Mouse (Mus musculus) frontal cortex, postnatal 10 days (tissue): ENCODE data around the gene Lsm5.

Source experiments
- DNase-seq, 2 experiments: peaks; one replicate each; pipeline ENCODE4 v3.0.0; 2022; ENCODE audit warnings: low spot score in 2 of 2, mixed read lengths in 1 of 2

The Lsm5 gene

DNA sequence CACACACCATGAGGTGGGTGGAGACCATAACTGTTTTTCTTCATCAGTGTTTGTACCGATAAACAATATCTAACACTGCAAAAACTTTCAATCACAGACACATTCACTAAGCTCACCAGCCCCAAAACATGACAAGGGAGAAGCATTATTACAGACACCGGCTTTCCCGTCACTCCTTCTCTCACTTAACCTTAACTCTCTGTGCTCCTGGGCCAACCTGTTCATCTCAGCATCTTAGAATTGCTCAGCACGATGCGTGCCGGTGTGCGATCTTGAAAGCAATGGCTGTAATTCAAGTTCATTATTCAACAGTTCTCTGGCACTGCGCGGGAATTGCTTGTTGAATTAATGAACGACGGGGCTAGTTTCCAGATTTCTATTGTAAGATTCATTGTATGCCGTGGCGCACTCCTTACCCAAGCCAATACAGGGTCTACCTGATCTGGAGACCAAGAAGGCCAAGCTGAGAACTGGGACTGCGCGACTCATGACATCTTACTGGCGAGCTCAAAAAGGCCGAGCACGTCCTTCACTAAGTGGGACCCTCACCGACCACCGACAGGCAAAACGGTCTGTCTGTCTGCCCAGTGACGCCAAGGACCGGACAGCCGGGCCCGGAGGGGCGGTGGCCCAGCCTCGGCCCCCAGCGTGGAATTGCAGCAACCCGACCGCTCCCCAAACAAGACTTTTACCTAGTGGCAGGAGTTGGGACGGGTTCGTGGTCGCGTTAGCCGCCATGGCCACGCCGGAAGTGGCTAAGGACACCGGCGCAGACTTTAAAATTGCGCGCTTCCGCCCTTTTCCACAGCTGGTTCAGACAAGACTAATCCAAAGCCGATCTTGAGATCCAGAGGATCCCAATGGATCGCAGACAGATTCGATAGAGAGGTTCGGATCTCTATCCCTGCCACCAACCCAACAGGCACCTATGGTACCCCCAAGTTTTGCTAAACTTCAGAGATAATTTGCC, at the start of gene Lsm5:
Gene Lsm5, minus strand, starts transcription at position 780 of the 970 bp plus-strand sequence.
- DNase-seq: peak; percentile 63 to 81

DNA sequence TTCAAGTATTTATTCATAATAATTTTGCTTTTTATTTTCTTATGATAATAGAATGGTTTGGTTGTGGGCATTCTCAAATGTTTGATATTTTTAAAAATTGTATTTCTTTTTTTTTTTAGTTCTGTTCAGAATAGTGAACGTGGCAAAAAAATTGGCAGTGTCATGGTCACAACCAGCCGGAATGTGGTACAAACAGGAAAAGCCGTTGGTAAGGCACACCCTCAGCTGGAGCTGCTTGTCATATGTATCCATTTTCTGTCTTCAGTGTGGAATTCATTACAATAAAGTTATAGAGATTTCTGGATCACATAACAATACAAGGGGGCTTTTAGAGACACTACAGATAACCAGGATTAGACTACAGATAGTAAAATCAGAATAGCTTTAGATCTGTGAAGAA, 49.2 kb upstream of the Lsm5 start:
- no peak for DNase-seq

DNA sequence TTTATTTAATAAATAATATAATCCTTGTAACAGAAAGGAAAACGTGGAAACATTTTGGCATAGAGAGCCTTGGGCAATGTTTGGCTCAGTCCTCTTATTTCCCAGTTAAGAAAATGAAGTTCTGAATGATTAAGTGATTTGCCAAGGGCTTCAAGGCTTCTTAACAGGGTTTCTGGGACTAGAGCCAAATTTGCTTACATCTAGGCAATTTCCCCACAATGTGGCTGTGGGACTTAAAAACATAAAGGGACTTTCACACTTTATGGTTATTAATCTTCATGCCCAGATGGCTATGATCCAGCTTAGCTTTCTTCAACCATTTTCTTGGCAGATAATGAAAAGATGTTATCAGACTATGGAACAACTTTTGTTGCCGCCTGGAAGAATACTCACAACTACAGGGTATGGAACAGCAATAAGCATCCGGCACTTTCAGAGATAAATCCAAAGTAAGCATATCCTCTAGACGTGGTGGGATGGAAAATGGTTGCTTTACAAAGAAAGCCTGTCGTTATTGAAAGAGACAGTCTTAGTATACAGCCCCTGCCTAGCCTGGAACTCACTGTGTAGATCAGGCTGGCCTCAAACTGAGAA, 41.5 kb upstream of the Lsm5 start:
- no peak for DNase-seq

DNA sequence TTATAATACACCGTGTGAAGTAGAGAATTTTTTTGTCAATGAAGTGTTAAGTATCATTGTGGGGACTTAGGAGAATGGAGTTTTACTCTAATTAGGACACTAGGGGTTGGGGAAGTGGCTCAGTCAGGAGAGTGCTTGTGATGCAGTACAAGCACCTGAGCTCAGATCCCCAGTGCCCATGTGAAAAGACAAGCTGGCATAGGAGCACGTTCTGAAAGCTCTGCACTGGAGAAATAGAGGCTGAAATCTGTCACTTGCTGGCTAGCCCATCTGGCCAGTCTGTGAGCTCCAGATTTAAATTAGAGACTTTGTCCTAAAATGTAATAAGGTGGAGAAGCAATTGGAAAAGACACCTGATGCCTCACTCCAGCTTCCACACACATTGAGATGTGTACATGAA, 28.0 kb upstream of the Lsm5 start:
- no peak for DNase-seq

DNA sequence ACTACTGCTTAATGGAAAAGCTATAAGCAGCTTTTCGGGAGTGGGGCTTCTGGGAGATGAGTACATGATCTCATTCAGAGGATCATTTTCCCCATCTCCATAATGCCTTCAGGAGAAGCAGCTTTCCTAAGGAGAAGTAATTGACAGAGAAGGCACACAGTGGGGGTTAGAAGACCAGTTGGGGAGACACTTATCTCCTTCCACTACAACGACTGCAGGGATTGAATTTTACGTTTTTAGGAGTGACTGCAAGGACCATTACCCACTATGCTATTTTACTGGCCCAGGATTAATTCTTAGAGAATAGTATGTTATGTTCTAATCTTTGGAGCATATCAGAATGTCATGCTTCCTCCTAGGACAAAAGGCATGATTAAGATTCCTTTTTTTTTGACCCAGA, 16.4 kb upstream of the Lsm5 start:
- DNase-seq: no peak

DNA sequence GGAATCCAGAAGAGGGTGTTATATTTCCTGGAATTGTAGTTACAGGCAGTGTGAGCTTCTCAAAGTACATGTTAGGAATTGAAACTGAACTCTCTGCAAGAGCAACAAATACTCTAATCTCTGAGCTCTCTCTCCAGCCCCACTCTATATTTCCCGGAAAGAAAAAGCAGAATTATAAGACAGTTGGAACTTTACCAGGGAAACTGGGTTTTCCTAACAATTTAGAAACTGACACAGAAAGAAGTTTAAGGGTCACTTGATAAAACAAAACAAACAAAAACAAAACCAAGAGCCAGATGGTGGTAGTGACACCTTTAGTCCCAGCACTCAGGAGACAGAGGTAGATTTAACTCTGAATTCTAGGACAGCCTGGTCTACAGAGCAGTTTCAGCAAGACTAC, 14.6 kb upstream of the Lsm5 start:
- no peak for DNase-seq

DNA sequence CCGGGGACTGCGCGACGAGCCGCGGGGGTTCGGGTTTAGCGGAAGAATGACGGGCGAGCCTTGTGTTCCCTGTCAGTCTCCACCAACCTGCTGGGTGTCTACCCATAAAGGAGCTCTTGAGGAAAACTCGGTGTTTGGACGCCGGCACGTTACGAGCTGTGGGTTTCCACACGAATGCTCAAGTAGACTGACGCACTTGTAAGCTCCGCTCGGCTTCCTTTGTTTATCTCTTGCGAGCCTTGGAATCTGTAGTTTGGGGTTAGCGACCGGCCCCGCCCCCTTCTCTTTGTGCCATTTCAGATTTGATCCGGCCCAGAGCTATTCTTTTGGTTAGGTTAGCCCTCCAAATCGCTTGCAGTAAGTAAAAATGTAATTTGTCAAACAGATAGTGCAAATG, 10.8 kb upstream of the Lsm5 start:
- DNase-seq: no peak

DNA sequence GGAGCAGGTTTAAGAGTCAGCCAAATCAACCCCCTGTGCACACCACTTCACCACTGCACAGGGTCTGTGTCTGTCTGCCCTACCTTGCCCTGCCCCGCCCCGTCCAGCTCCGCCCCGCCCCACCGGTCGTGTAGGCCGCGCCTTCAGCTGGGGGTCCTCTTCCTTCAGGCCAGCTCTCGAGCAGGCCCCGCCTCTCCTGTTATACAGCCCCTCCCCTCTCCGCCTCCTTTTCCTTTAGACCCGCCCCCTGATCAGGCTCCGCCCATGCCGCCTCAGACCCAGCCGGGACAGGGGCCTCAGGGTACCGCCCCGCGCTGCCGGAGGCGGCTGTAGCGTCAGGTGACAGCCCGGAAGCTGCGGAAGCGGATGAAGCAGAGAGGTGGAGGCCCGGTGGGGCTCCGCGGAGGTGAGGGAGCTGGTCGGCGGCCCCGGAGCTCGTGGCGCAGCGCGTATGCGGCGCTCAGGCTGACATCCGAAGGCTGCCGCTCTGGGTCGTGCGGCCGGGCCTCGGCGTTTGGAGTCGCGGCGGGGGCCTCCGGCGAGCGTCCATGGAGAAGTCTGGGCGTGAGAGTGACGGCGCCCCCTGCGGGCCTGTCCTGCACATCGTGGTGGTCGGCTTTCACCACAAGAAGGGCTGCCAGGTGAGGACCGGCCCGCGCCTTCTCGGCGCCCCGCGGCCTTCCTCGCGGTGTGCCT, 10.2 kb upstream of the Lsm5 start, which contains the start of gene Avl9:
Gene Avl9, plus strand, starts transcription at position 326 of the 696 bp plus-strand sequence.
- DNase-seq: peak; percentile 94 to 97

DNA sequence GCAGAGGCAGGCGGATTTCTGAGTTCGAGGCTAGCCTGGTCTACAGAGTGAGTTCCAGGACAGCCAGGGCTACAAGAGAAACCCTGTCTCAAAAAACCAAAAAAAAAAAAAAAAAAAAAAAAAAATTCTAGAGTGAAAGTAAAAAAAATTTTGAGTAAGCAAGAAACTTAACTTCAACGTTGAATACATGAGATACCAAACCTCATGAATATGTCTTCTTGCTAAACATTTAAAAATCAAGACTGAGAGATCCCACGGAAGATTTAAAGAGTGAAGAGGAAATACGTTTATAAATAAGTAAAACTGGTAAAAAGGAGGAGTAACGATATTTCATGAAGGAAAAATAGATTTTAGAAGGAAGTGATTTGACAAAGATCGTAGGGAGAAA, 9.7 kb upstream of the Lsm5 start:
- DNase-seq: no peak

DNA sequence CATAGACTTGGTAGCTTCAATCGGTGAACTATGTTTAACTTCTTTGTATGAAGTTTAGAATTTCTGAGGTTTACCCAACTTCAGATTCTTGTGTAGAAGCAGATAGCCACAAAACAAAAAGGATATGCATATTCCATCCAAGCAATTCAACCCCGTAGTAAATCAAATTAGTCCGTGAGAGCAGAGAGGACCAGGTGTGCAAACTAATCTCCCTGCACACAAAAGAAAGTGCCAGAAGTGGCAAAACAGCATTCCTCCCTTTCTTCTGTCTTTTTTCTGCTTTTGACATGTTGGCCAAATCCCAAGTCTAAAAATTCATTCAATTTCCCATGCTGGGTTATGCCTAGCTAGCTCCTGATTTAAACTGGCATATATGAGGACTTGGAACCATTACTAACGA, 12.1 kb downstream of the Lsm5 start:
- no peak for DNase-seq

DNA sequence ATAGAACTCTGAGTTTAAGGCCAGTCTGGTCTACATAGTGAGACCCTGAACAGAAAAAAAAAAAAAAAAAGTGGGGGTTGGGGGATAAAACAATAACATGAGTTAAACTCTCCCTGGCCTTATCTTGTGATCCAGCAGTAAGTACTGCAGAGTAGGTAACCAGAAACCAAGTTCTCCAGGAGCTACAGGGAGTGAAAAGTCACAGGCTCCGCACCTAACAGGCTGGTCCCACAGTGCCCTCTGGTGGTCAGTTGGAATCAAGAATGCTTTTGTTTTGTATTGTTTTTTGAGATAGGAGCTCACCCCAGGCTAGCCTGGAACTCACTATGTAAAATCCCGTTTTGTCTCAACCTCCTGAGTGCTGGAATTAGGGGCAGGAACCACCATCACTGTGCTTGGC, 13.3 kb downstream of the Lsm5 start:
- peak; percentile 22 to 62 for DNase-seq

DNA sequence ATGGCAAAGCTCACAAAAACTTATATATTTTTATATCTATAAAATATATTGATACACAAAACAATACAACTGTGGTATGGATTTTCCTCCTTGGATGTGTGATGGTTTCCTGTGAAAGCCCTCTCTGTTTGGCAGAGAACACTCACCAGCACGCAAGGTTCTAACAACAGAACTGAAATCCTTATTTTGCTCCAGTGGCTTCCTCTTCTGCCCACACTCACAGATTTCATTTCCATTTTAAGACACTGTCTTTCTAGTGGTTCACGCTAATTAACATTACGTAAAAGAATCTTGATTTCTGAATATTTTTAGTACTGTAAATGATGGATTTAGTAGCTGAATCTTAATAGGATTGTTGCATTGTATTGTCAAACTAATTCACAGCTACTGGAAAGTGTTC, 16.3 kb downstream of the Lsm5 start:
- DNase-seq: no peak

DNA sequence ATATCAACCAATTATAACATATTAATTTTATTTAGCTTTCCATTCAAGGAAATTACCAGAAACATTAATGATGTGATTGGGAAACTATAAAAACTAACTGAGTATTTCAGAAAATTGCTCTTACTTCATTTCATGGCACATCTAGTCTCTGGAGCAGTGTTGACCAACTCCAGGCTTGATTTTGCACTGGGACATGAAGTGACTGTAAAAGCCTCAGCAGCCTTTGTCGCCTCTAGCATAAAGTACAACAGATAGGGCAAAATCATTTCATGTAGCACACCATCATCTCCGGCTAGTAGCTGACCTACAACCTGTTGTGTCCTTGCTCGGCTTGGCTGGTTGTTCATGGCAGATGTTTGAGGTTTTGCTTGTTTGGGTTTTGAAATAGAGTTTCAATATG, 40.1 kb downstream of the Lsm5 start:
- DNase-seq: no peak

DNA sequence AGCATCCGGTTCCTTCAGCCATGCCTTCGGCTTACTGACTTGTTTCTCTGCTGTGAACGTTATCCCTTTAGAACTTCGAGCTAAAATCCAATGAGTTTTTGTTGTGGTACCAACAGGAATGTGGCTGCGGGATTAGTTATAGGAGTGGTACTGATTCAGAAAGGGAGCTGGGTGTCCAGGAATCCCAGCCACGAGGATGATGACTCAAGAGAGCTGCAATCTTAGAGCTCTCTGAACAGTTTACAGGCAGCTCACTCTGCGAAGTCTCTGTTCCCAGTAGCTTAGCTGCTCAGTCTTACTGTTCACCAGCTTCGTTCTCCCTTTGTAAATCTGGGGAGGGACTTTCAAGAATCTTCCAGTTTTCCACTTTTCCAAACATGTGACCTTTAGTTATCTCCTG, 49.1 kb downstream of the Lsm5 start:
- DNase-seq: no peak

DNA sequence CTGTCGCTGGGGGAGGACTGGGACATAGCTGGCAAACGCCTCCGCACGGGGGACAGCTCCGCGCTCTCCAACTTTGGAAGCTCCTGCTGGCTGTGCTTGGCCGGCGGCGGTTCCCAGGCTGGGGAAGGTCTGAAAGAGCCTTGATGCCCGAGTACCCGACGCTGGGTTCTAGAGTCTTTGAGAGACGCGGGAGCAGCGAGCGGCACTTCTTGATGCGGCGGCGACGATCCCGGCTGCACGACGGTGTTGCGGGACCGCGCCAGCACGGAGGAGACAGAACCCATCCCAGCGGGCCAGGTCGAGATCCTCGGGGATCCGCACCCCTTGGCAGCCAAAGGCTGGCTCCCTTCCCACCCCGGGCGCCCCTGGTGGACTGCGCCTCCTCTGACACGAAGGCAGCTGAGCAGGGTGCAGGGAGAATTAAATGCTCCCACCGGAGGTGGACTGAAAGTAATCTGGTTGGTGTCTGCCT, 52.4 kb downstream of the Lsm5 start:
- peak in 1 of 2 experiments; percentile 16 for DNase-seq
